Mouse (Mus musculus) MEL (cell line): ENCODE measurements around the gene Krt26. TPM values are rescaled to one million over a fixed set of nuclear protein-coding genes. Genes with fewer than 3 reads are reported as not detected.

Experiments
- DNase-seq: peaks from one replicate; pipeline ENCODE4 v3.0.0; 2011; ENCODE audit warnings: low read depth, low spot score
- H3K27ac ChIP-seq: 2 replicates; pipeline ENCODE4 v1.5.1; 2012; ENCODE audit warnings: low read depth, mild to moderate bottlenecking, control low read depth, low read length, moderate library complexity; ENCODE audit not compliant: control insufficient read depth
- H3K27me3 ChIP-seq, 2 experiments: fragments of 150-350 bp in 1 of 2; sonication (generic) in 1 of 2; 2 replicates each; pipeline ENCODE4 v1.6.1; 2012; ENCODE audit warnings: low read length in 2 of 2, mild to moderate bottlenecking in 2 of 2, improper control_type of control experiment in 1 of 2, moderate library complexity in 1 of 2; ENCODE audit not compliant: insufficient read depth in 2 of 2, control insufficient read depth in 1 of 2
- H3K36me3 ChIP-seq, 2 experiments: 2 replicates each; pipeline ENCODE4 v1.6.1; 2012 to 2014; ENCODE audit warnings: low read length in 2 of 2, improper control_type of control experiment in 1 of 2, inconsistent platforms in 1 of 2, mild to moderate bottlenecking in 1 of 2; ENCODE audit not compliant: insufficient read depth in 2 of 2, control insufficient read depth in 1 of 2
- H3K4me1 ChIP-seq, 2 experiments: fragments of 150-350 bp in 1 of 2; sonication (generic) in 1 of 2; 2 replicates each; pipeline ENCODE4 v1.6.1; 2012; ENCODE audit warnings: low read length in 2 of 2, improper control_type of control experiment in 1 of 2, mild to moderate bottlenecking in 1 of 2; ENCODE audit not compliant: insufficient read depth in 2 of 2, control insufficient read depth in 1 of 2
- H3K4me3 ChIP-seq, 2 experiments: fragments of 150-350 bp in 1 of 2; sonication (generic) in 1 of 2; 2 replicates each; pipeline ENCODE4 v1.5.1; 2012; ENCODE audit warnings: low read depth in 2 of 2, low read length in 2 of 2, mild to moderate bottlenecking in 2 of 2, moderate library complexity in 2 of 2, control low read depth in 1 of 2, improper control_type of control experiment in 1 of 2; ENCODE audit not compliant: control insufficient read depth in 1 of 2, insufficient read depth in 1 of 2
- H3K79me2 ChIP-seq: 2 replicates; pipeline ENCODE4 v1.6.1; 2012; ENCODE audit warnings: mild to moderate bottlenecking, low read length, moderate library complexity; ENCODE audit not compliant: control insufficient read depth, poor library complexity, insufficient read depth
- H3K9ac ChIP-seq: 2 replicates; pipeline ENCODE4 v1.6.1; 2012; ENCODE audit warnings: low read depth, mild to moderate bottlenecking, control low read depth, low read length, moderate library complexity; ENCODE audit not compliant: control insufficient read depth, poor library complexity, severe bottlenecking
- H3K9me3 ChIP-seq: fragments of 150-350 bp; sonication (generic); replicated peaks from 2 replicates; pipeline ENCODE4 v1.6.1; 2012; ENCODE audit warnings: mild to moderate bottlenecking, low read length, improper control_type of control experiment, moderate library complexity; ENCODE audit not compliant: insufficient read depth
- MAX ChIP-seq: IDR thresholded peaks from 2 replicates; pipeline ENCODE4 v1.6.1; 2011; ENCODE audit warnings: low read length, improper control_type of control experiment
- NRF1 ChIP-seq: IDR thresholded peaks from 2 replicates; pipeline ENCODE4 v1.6.1; 2014; ENCODE audit warnings: low read depth, mild to moderate bottlenecking, inconsistent platforms, low read length, improper control_type of control experiment, moderate library complexity; ENCODE audit not compliant: poor library complexity, insufficient read depth, severe bottlenecking
- polyA plus RNA-seq, 2 experiments: library from polyadenylated mRNA; stranded (reverse) in 1 of 2; unstranded in 1 of 2; fragments of >175 nt in 1 of 2; fragments of >200 nt in 1 of 2; gene quantifications; 2 replicates each; pipeline versions ENCODE4 v1.2.1 to v1.2.4; 2012; ENCODE audit warnings: low replicate concordance in 2 of 2, low read depth in 1 of 2; ENCODE audit not compliant: insufficient read length in 2 of 2, insufficient read depth in 1 of 2, missing spikeins in 1 of 2
- total RNA-seq: library from RNA; depleted of rRNA; stranded (reverse); fragments of 300-350 nt; gene quantifications from 2 replicates; pipeline ENCODE4 v1.2.3, GENCODE M21; 2012; rRNA removed

Gene Krt26
- total and polyA plus RNA-seq, 3 experiments = not detected

DNA sequence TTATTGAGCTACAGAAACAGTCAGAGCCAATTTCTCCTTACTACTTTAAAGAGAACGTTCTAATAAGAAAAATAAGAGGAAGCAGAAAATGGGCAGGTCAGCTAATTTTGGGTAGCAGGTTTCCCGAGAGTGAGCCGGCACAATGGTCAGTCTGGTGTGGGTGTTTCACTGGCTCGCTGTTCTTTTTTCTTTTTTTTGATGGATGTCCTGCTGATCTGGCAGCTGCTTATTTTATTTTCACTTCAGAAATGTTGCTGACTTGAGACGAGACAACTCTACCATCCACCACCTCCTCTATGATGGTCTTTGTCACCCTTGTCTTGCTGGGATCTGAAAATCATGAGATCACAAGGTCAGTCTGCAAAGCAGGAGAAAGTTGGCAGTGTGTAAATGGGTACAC lies 57.8 kb downstream of the Krt26 start:
- Histone ChIP-seq H3K4me1 (no peaks in the 10 kb centered on the region), H3K79me2 (no peaks in the 10 kb centered on the region), H3K27ac (no peak overlapping the region), H3K4me3 (no peak overlapping the region), H3K9me3 (no peaks in the 10 kb centered on the region), H3K9ac (no peak overlapping the region), H3K27me3 (peaks cover 6 to 13% of the 10 kb centered on the region in 2 experiments), H3K36me3 (no peaks in the 10 kb centered on the region)
- TF ChIP-seq NRF1 (no peak), MAX (no peak)
- no peak for DNase-seq

Other genes starting within 250 kb of the Krt26 start
- gene Tns4, start 248.7 kb downstream of the Krt26 start, total RNA-seq = not detected in 2 replicates
- under 1 TPM in 1 of 2 experiments, not detected in 1; 0.03 TPM for gene Tns4, start 248.7 kb downstream of the Krt26 start, polyA plus RNA-seq
- gene Ccr7, start 182.9 kb downstream of the Krt26 start, total RNA-seq = 0.04 TPM in 1 of 2 replicates, not detected in the other
- gene Ccr7, start 182.9 kb downstream of the Krt26 start, polyA plus RNA-seq = under 1 TPM in 1 of 2 experiments, not detected in 1; 0.06 TPM
- gene Smarce1, start 106.9 kb downstream of the Krt26 start, total RNA-seq = 243 and 265 TPM in 2 replicates
- 100 to 1,000 TPM in 1 of 2 experiments, not detected in 1; 277 TPM for gene Smarce1, start 106.9 kb downstream of the Krt26 start, polyA plus RNA-seq
- gene Krt222, start 93.9 kb downstream of the Krt26 start, total RNA-seq = not detected in 2 replicates
- under 1 TPM in 1 of 2 experiments, not detected in 1; 0.07 TPM for gene Krt222, start 93.9 kb downstream of the Krt26 start, polyA plus RNA-seq
- not detected in 2 replicates for gene Krt24, start 52.7 kb downstream of the Krt26 start, total RNA-seq
- not detected for gene Krt24, start 52.7 kb downstream of the Krt26 start, polyA plus RNA-seq
- gene Krt25, start 15.0 kb downstream of the Krt26 start, total RNA-seq = not detected in 2 replicates
- not detected for gene Krt25, start 15.0 kb downstream of the Krt26 start, polyA plus RNA-seq
- not detected in 2 replicates for gene Krt27, start 13.1 kb upstream of the Krt26 start, total RNA-seq
- not detected for gene Krt27, start 13.1 kb upstream of the Krt26 start, polyA plus RNA-seq
- not detected in 2 replicates for gene Krt28, start 36.9 kb upstream of the Krt26 start, total RNA-seq
- gene Krt28, start 36.9 kb upstream of the Krt26 start, polyA plus RNA-seq = not detected
- gene Krt10, start 51.4 kb upstream of the Krt26 start, total RNA-seq = not detected in 2 replicates
- not detected for gene Krt10, start 51.4 kb upstream of the Krt26 start, polyA plus RNA-seq
- not detected in 2 replicates for gene Krt12, start 84.3 kb upstream of the Krt26 start, total RNA-seq
- gene Krt12, start 84.3 kb upstream of the Krt26 start, polyA plus RNA-seq = under 1 TPM in 1 of 2 experiments, not detected in 1; 0.10 TPM
- not detected in 2 replicates for gene Krt20, start 100.2 kb upstream of the Krt26 start, total RNA-seq
- gene Krt20, start 100.2 kb upstream of the Krt26 start, polyA plus RNA-seq = not detected
- not detected in 2 replicates for gene Krt23, start 155.2 kb upstream of the Krt26 start, total RNA-seq
- not detected for gene Krt23, start 155.2 kb upstream of the Krt26 start, polyA plus RNA-seq
- gene Krt39, start 183.4 kb upstream of the Krt26 start, total RNA-seq = not detected in 2 replicates
- not detected for gene Krt39, start 183.4 kb upstream of the Krt26 start, polyA plus RNA-seq
- not detected in 2 replicates for gene Krt40, start 205.2 kb upstream of the Krt26 start, total RNA-seq
- gene Krt40, start 205.2 kb upstream of the Krt26 start, polyA plus RNA-seq = not detected
- not detected in 2 replicates for gene Krtap3-3, start 212.9 kb upstream of the Krt26 start, total RNA-seq
- gene Krtap3-3, start 212.9 kb upstream of the Krt26 start, polyA plus RNA-seq = not detected
- not detected in 2 replicates for gene Krtap3-2, start 218.9 kb upstream of the Krt26 start, total RNA-seq
- gene Krtap3-2, start 218.9 kb upstream of the Krt26 start, polyA plus RNA-seq = not detected
- gene Gm11939, start 221.5 kb upstream of the Krt26 start, total RNA-seq = not detected in 2 replicates
- not detected for gene Gm11939, start 221.5 kb upstream of the Krt26 start, polyA plus RNA-seq
- gene Krtap3-1, start 228.7 kb upstream of the Krt26 start, total RNA-seq = not detected in 2 replicates
- gene Krtap3-1, start 228.7 kb upstream of the Krt26 start, polyA plus RNA-seq = not detected
- gene Krtap1-5, start 243.1 kb upstream of the Krt26 start, total RNA-seq = not detected in 2 replicates
- not detected for gene Krtap1-5, start 243.1 kb upstream of the Krt26 start, polyA plus RNA-seq
- not detected in 2 replicates for gene Krtap1-4, start 245.7 kb upstream of the Krt26 start, total RNA-seq
- gene Krtap1-4, start 245.7 kb upstream of the Krt26 start, polyA plus RNA-seq = not detected